ENCODE assay signal across 13 mouse cellular contexts in the genomic region with DNA sequence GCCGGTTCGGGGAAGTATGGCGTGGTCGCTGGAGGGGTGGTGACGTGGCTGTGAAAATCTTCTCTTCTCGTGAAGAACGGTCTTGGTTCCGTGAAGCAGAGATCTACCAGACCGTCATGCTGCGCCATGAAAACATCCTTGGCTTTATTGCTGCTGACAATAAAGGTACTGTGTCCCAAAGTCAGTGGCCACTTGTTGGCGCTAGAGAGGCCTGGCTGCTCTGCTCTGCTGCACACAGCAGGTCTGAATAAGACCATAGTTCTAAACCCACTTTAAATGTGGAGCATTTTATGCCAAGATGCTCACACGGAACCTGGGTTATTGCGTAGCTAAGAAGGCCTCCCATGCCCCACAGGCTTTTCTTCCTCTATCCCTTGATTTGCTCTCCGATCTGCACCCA. TPM values are rescaled to one million over a fixed set of nuclear protein-coding genes. Genes with fewer than 3 reads are reported as not detected.
DNase-seq lines count a peak whose midpoint lies in the region; ATAC-seq and TF ChIP-seq lines count a peak whose summit lies in the region.
"Had no signal": no experiment of that assay in that cellular context is flagged by ENCODE, and none has a peak within 500 bp of the region (broad histone marks: within the 10 kb centered on the region; RNA-seq: fewer than 3 reads in every experiment).

No protein-coding gene starts in this region.

- ATAC-seq in stomach, postnatal 0 days (ENCODE audit: low FRiP score, low TSS enrichment), result no peak

- peak; percentile 35; the same call in 1 of the 2 replicates for TF ChIP-seq CTCF in gastrocnemius, adult 2 months (IDR thresholded peaks at IDR 0.05)
- peak; percentile 42 for TF ChIP-seq CTCF in left cerebral cortex, adult 2 months (IDR thresholded peaks at IDR 0.05)
- TF ChIP-seq CTCF in spleen, adult 2 months (IDR thresholded peaks at IDR 0.05; ENCODE audit: extremely low read depth, insufficient read depth, insufficient read length, insufficient replicate concordance), result 0 out of 2 replicates have a peak, but pooled peaks have one; percentile 7
- peak; percentile 57 for TF ChIP-seq CTCF in stomach, postnatal 0 days (IDR thresholded peaks at IDR 0.05; ENCODE audit: low read depth)

- no peaks in the 10 kb centered on the region for H3K27me3 ChIP-seq in spleen, adult 2 months (ENCODE audit: control insufficient read depth, insufficient read depth, low read length)
- no peaks in the 10 kb centered on the region for H3K27me3 ChIP-seq in stomach, postnatal 0 days (ENCODE audit: control insufficient read depth, insufficient read depth, low read length)
- no peaks in the 10 kb centered on the region for H3K27me3 ChIP-seq in hindbrain, embryonic 10.5 days (ENCODE audit: insufficient read depth, poor library complexity, severe bottlenecking)
- H3K27me3 ChIP-seq: embryonic facial prominence, embryonic 15.5 days; forebrain, embryonic 15.5 days; hindbrain, embryonic 15.5 days; Patski had no signal

- no peak overlapping the region for H3K9ac ChIP-seq in stomach, postnatal 0 days (ENCODE audit: low read length)
- H3K9ac ChIP-seq: embryonic facial prominence, embryonic 15.5 days; forebrain, embryonic 15.5 days; hindbrain, embryonic 15.5 days had no signal

- no peaks in the 10 kb centered on the region; the same call in 1 of the 2 replicates for H3K4me1 ChIP-seq in spleen, adult 2 months (ENCODE audit: control insufficient read depth, insufficient read depth, insufficient read length)
- no peaks in the 10 kb centered on the region for H3K4me1 ChIP-seq in stomach, postnatal 0 days (replicated peaks; ENCODE audit: control insufficient read depth, insufficient read depth)
- 0 out of 2 replicates have a peak, but pooled peaks cover 2% of the 10 kb centered on the region for H3K4me1 ChIP-seq in hindbrain, embryonic 10.5 days (replicated peaks)
- H3K4me1 ChIP-seq: embryonic facial prominence, embryonic 15.5 days; forebrain, embryonic 15.5 days; hindbrain, embryonic 15.5 days had no signal

- WGBS in spleen, adult 2 months, result 92% methylated on average over 14 of the region's 14 CpGs
- WGBS in stomach, postnatal 0 days, result 87% methylated on average over 14 of the region's 14 CpGs
- WGBS in hindbrain, embryonic 10.5 days, result 90% methylated on average over 14 of the region's 14 CpGs

- H3K27ac ChIP-seq in gastrocnemius, adult 2 months, result no peak overlapping the region
- no peak overlapping the region for H3K27ac ChIP-seq in left cerebral cortex, adult 2 months
- no peak overlapping the region for H3K27ac ChIP-seq in spleen, adult 2 months (ENCODE audit: insufficient read depth, low read length)
- H3K27ac ChIP-seq in stomach, postnatal 0 days (replicated peaks), result no peak overlapping the region
- H3K27ac ChIP-seq in hindbrain, embryonic 10.5 days, result no peak overlapping the region
- H3K27ac ChIP-seq: embryonic facial prominence, embryonic 15.5 days; forebrain, embryonic 15.5 days; hindbrain, embryonic 15.5 days had no signal

- peaks cover 24% of the 10 kb centered on the region for H3K36me3 ChIP-seq in spleen, adult 2 months (ENCODE audit: control insufficient read depth, insufficient read depth, low read length)
- H3K36me3 ChIP-seq in stomach, postnatal 0 days (ENCODE audit: control insufficient read depth, insufficient read depth, low read length), result peaks cover 29% of the 10 kb centered on the region
- H3K36me3 ChIP-seq in hindbrain, embryonic 10.5 days, result peaks cover 99% of the 10 kb centered on the region

- H3K4me3 ChIP-seq in gastrocnemius, adult 2 months, result no peak overlapping the region
- no peak overlapping the region for H3K4me3 ChIP-seq in left cerebral cortex, adult 2 months
- H3K4me3 ChIP-seq in spleen, adult 2 months (ENCODE audit: extremely low read depth, insufficient read depth, insufficient read length), result no peak overlapping the region
- no peak overlapping the region for H3K4me3 ChIP-seq in stomach, postnatal 0 days (ENCODE audit: low read depth, low read length)
- H3K4me3 ChIP-seq in hindbrain, embryonic 10.5 days, result no peak overlapping the region
- H3K4me3 ChIP-seq: embryonic facial prominence, embryonic 15.5 days; forebrain, embryonic 15.5 days; hindbrain, embryonic 15.5 days had no signal

- no peak for TF ChIP-seq EP300 in stomach, postnatal 0 days (optimal IDR thresholded peaks at IDR 0.05)

- DNase-seq in gastrocnemius, adult 2 months, result no peak
- DNase-seq in gastrocnemius, postnatal 4 days (ENCODE audit: low spot score in 2 of 2), result no peak
- no peak for DNase-seq in left cerebral cortex, adult 2 months (ENCODE audit: extremely low spot score in 1 of 2, low spot score in 2 of 2)
- DNase-seq in left cerebral cortex, adult 18-20 months (ENCODE audit: low spot score in 2 of 2), result no peak
- DNase-seq in spleen, adult 2 months (ENCODE audit: low read depth in 1 of 2, low spot score in 2 of 2), result no peak
- no peak for DNase-seq in spleen, adult 12 weeks (ENCODE audit: low spot score)
- no peak for DNase-seq in stomach, postnatal 0 days (ENCODE audit: low spot score)
- no peak for DNase-seq in hindbrain, embryonic 10.5 days (ENCODE audit: low spot score)

- H3K4me2 ChIP-seq in stomach, postnatal 0 days (replicated peaks; ENCODE audit: low read depth), result no peak overlapping the region
- H3K4me2 ChIP-seq: embryonic facial prominence, embryonic 15.5 days; forebrain, embryonic 15.5 days; hindbrain, embryonic 15.5 days had no signal

- TF ChIP-seq POLR2A in spleen, adult 2 months (IDR thresholded peaks at IDR 0.05; ENCODE audit: low read depth, low read length), result no peak

- intact Hi-C loops in gastrocnemius, adult 2 months (cut with DNase I), result no loop called here
- intact Hi-C loops in left cerebral cortex, adult 2 months (cut with DNase I), result loop anchor here (5.0 to 10.0 kb wide), 3 partner anchors 82 to 486 kb away; a partner anchor contains a TSS

- no peaks in the 10 kb centered on the region for H3K9me3 ChIP-seq in stomach, postnatal 0 days (ENCODE audit: control insufficient read depth, low read length)
- 0 out of 2 replicates have a peak, but pooled peaks cover 9% of the 10 kb centered on the region for H3K9me3 ChIP-seq in hindbrain, embryonic 10.5 days
- H3K9me3 ChIP-seq: embryonic facial prominence, embryonic 15.5 days; forebrain, embryonic 15.5 days; hindbrain, embryonic 15.5 days had no signal

RNA-seq across cellular contexts. Expression of a gene that starts 25.0 kb away (rescaled TPM):
- 10 to 100 TPM; 26.9 to 30.8 TPM for total RNA-seq in gastrocnemius, adult 2 months (2021)
- 10 to 100 TPM; 16.2 to 17.0 TPM for total RNA-seq in gastrocnemius, postnatal 4 days (2021)
- 100 to 1,000 TPM; 102 to 114 TPM for total RNA-seq in left cerebral cortex, adult 2 months (2021)
- total RNA-seq in left cerebral cortex, adult 18-20 months (2021), result 100 to 1,000 TPM; 102 to 112 TPM
- 17.9 and 20.2 TPM in 2 replicates for polyA plus RNA-seq in spleen, adult 2 months (2012; rRNA removed)
- 6.9 and 8.1 TPM in 2 replicates for polyA plus RNA-seq in stomach, postnatal 0 days (2015; fragmentation: Nextera tagmentation; extraction: Ambion mirVana)
- polyA plus RNA-seq in hindbrain, embryonic 10.5 days (2016; fragmentation: Nextera tagmentation; extraction: Ambion mirVana), result 6.3 and 10.9 TPM in 2 replicates

RNA-seq across cellular contexts. Expression of a gene that starts 25.1 kb away (rescaled TPM):
- total RNA-seq in gastrocnemius, adult 2 months (2021), result 1 to 10 TPM; 5.8 to 5.9 TPM
- 10 to 100 TPM; 14.1 to 14.7 TPM for total RNA-seq in gastrocnemius, postnatal 4 days (2021)
- total RNA-seq in left cerebral cortex, adult 2 months (2021), result 100 to 1,000 TPM in 1 of 2 experiments, 10 to 100 TPM in 1; 89.7 to 107 TPM
- 100 to 1,000 TPM in 1 of 2 experiments, 10 to 100 TPM in 1; 77.7 to 111 TPM for total RNA-seq in left cerebral cortex, adult 18-20 months (2021)
- 5.6 and 6.5 TPM in 2 replicates for polyA plus RNA-seq in spleen, adult 2 months (2012; rRNA removed)
- polyA plus RNA-seq in stomach, postnatal 0 days (2015; fragmentation: Nextera tagmentation; extraction: Ambion mirVana), result 2.0 TPM in 2 replicates
- 5.5 and 5.8 TPM in 2 replicates for polyA plus RNA-seq in hindbrain, embryonic 10.5 days (2016; fragmentation: Nextera tagmentation; extraction: Ambion mirVana)
- total RNA-seq: megakaryocyte-erythroid progenitor cell, adult 5-6 weeks had no signal

RNA-seq across cellular contexts. Expression of a gene that starts 55.2 kb away (rescaled TPM):
- 100 to 1,000 TPM; 143 to 146 TPM for total RNA-seq in gastrocnemius, adult 2 months (2021)
- 10 to 100 TPM; 25.3 to 26.0 TPM for total RNA-seq in gastrocnemius, postnatal 4 days (2021)
- total RNA-seq in left cerebral cortex, adult 2 months (2021), result 100 to 1,000 TPM; 155 to 210 TPM
- total RNA-seq in left cerebral cortex, adult 18-20 months (2021), result 100 to 1,000 TPM; 171 to 181 TPM
- polyA plus RNA-seq in spleen, adult 2 months (2012; rRNA removed), result 50.3 and 63.8 TPM in 2 replicates
- polyA plus RNA-seq in stomach, postnatal 0 days (2015; fragmentation: Nextera tagmentation; extraction: Ambion mirVana), result 9.4 and 17.1 TPM in 2 replicates
- 4.8 and 5.1 TPM in 2 replicates for polyA plus RNA-seq in hindbrain, embryonic 10.5 days (2016; fragmentation: Nextera tagmentation; extraction: Ambion mirVana)

Comparison
In these comparisons a context has a peak if more than half of its experiments do, and no peak if none do; other contexts are left out.
1. RNA of a gene that starts 55.2 kb away (total RNA-seq): 155 to 210 TPM in left cerebral cortex, adult 2 months, 171 to 181 TPM in left cerebral cortex, adult 18-20 months and 143 to 146 TPM in gastrocnemius, adult 2 months; 25.3 to 26.0 TPM in gastrocnemius, postnatal 4 days; every median in the first group is over 4 times any median in the second.
2. CTCF ChIP-seq: peak in every context shown above with its lines; median percentile 57 in stomach, postnatal 0 days; 42 in left cerebral cortex, adult 2 months; 35 in gastrocnemius, adult 2 months; 7 in spleen, adult 2 months.
3. RNA of a gene that starts 25.1 kb away (total RNA-seq): 77.7 to 111 TPM in left cerebral cortex, adult 18-20 months and 89.7 to 107 TPM in left cerebral cortex, adult 2 months; 14.1 to 14.7 TPM in gastrocnemius, postnatal 4 days and 5.8 to 5.9 TPM in gastrocnemius, adult 2 months; every median in the first group is over 4 times any median in the second.